Comparison of ENCODE assay signal across 27 mouse cellular contexts in genomic region chr13:12064576-12064975, GRCm38 (mm10). TPM values are rescaled to one million over a fixed set of nuclear protein-coding genes. Genes with fewer than 3 reads are reported as not detected.
A peak's percentile ranks its signal among the peaks of the same experiment; 100 is the strongest.
DNase-seq lines count a peak whose midpoint lies in the region; ATAC-seq and TF ChIP-seq lines count a peak whose summit lies in the region.
"Had no signal": no experiment of that assay in that cellular context is flagged by ENCODE, and none has a peak within 500 bp of the region (broad histone marks: within the 10 kb centered on the region; RNA-seq: fewer than 3 reads in every experiment).

No protein-coding gene starts in this region.

- peaks cover 76% of the 10 kb centered on the region for H3K4me1 ChIP-seq in heart, embryonic 12.5 days (replicated peaks)
- H3K4me1 ChIP-seq in ES-E14 (ENCODE audit: control insufficient read depth in 2 of 2, insufficient read depth in 2 of 2, low read length in 2 of 2, poor library complexity in 1 of 2): peaks cover 4 to 12% of the 10 kb centered on the region in 2 experiments; a peak in 2 of 4 replicates
- H3K4me1 ChIP-seq: embryonic facial prominence, embryonic 15.5 days; forebrain, embryonic 12.5 days; forebrain, embryonic 15.5 days; hindbrain, embryonic 12.5 days; hindbrain, embryonic 15.5 days had no signal

- H3K9ac ChIP-seq in heart, embryonic 12.5 days: peak overlapping the region; percentile 14; the same call in 1 of the 2 replicates
- H3K9ac ChIP-seq in ES-E14 (ENCODE audit: insufficient read depth, low read depth, low read length, poor library complexity, severe bottlenecking): no peak overlapping the region
- H3K9ac ChIP-seq: embryonic facial prominence, embryonic 15.5 days; forebrain, embryonic 12.5 days; forebrain, embryonic 15.5 days; hindbrain, embryonic 12.5 days; hindbrain, embryonic 15.5 days had no signal

- no peak; the same call in 1 of the 2 replicates for TF ChIP-seq CTCF in layer of hippocampus, adult 2 months (conservative IDR thresholded peaks at IDR 0.05)
- TF ChIP-seq CTCF in left cerebral cortex, adult 2 months (IDR thresholded peaks at IDR 0.05): no peak

- 82% methylated on average over 4 of the region's 4 CpGs for WGBS in heart, embryonic 12.5 days

- no peaks in the 10 kb centered on the region for H3K9me3 ChIP-seq in heart, embryonic 12.5 days (replicated peaks)
- H3K9me3 ChIP-seq in ES-E14 (ENCODE audit: control insufficient read depth, insufficient read depth, low read depth, low read length): no peaks in the 10 kb centered on the region
- H3K9me3 ChIP-seq: embryonic facial prominence, embryonic 15.5 days; forebrain, embryonic 12.5 days; forebrain, embryonic 15.5 days; heart, embryonic 10.5 days; hindbrain, embryonic 12.5 days; hindbrain, embryonic 15.5 days had no signal

- in situ Hi-C loops in ES-E14 (cut with MboI; ENCODE audit: low sequenced_read_pairs in 2 of 2, unreplicated experiment in 2 of 2): no loop called here

- no peaks in the 10 kb centered on the region for H3K27me3 ChIP-seq in heart, embryonic 12.5 days (replicated peaks)
- H3K27me3 ChIP-seq: embryonic facial prominence, embryonic 15.5 days; forebrain, embryonic 12.5 days; forebrain, embryonic 15.5 days; hindbrain, embryonic 12.5 days; hindbrain, embryonic 15.5 days had no signal

- no peak for DNase-seq in heart, adult 11 months
- DNase-seq in layer of hippocampus, adult 2 months (ENCODE audit: low spot score in 2 of 2): no peak
- no peak for DNase-seq in layer of hippocampus, adult 18-20 months (ENCODE audit: low spot score in 2 of 2)
- DNase-seq in ES-E14 (ENCODE audit: low read depth, low spot score): no peak
- no peak for DNase-seq in left cerebral cortex, adult 2 months (ENCODE audit: extremely low spot score in 1 of 2, low spot score in 2 of 2)
- DNase-seq: adrenal gland, adult 8-10 months; adrenal gland, postnatal 25 days; cerebellum, adult 11-12 months; cerebellum, adult 8-10 months; cerebellum, postnatal 10 days; cerebellum, postnatal 36 days; embryo, embryonic 11 days; gastrocnemius, postnatal 25 days; kidney, adult 2 months had no signal

- H3K4me3 ChIP-seq in heart, embryonic 12.5 days: no peak overlapping the region
- no peak overlapping the region for H3K4me3 ChIP-seq in layer of hippocampus, adult 2 months
- H3K4me3 ChIP-seq in ES-E14 (ENCODE audit: insufficient read depth in 1 of 2, low read depth in 1 of 2, low read length in 2 of 2, poor library complexity in 1 of 2, severe bottlenecking in 1 of 2): no peak overlapping the region
- H3K4me3 ChIP-seq in left cerebral cortex, adult 2 months: no peak overlapping the region
- H3K4me3 ChIP-seq: embryonic facial prominence, embryonic 15.5 days; erythroblast, embryonic 14.5 days; forebrain, embryonic 12.5 days; forebrain, embryonic 15.5 days; heart, embryonic 10.5 days; hindbrain, embryonic 12.5 days; hindbrain, embryonic 15.5 days had no signal

- no peak overlapping the region for H3K4me2 ChIP-seq in heart, embryonic 12.5 days
- H3K4me2 ChIP-seq: embryonic facial prominence, embryonic 15.5 days; forebrain, embryonic 12.5 days; forebrain, embryonic 15.5 days; hindbrain, embryonic 12.5 days; hindbrain, embryonic 15.5 days had no signal

- intact Hi-C loops in left cerebral cortex, adult 2 months (cut with DNase I): no loop called here

- peak overlapping the region; percentile 47; the same call in 1 of the 2 replicates for H3K27ac ChIP-seq in heart, embryonic 12.5 days (ENCODE audit: poor library complexity, severe bottlenecking)
- H3K27ac ChIP-seq in layer of hippocampus, adult 2 months: 0 out of 2 replicates have a peak overlapping the region, but pooled peaks have one; percentile 32
- H3K27ac ChIP-seq in ES-E14 (ENCODE audit: insufficient read depth, low read depth, low read length, poor library complexity, severe bottlenecking): no peak overlapping the region; the same call in 1 of the 2 replicates
- no peak overlapping the region for H3K27ac ChIP-seq in left cerebral cortex, adult 2 months
- H3K27ac ChIP-seq: embryonic facial prominence, embryonic 15.5 days; forebrain, embryonic 12.5 days; forebrain, embryonic 15.5 days; heart, embryonic 10.5 days; hindbrain, embryonic 12.5 days; hindbrain, embryonic 15.5 days had no signal

- no peaks in the 10 kb centered on the region for H3K36me3 ChIP-seq in heart, embryonic 12.5 days
- H3K36me3 ChIP-seq in ES-E14 (ENCODE audit: control insufficient read depth, insufficient read depth, low read length, poor library complexity, severe bottlenecking): no peaks in the 10 kb centered on the region; the same call in 1 of the 2 replicates
- H3K36me3 ChIP-seq: embryonic facial prominence, embryonic 15.5 days; forebrain, embryonic 12.5 days; forebrain, embryonic 15.5 days; hindbrain, embryonic 12.5 days; hindbrain, embryonic 15.5 days had no signal

- no peak for ATAC-seq in heart, embryonic 12.5 days (ENCODE audit: insufficient number of reproducible peaks, low FRiP score)
- ATAC-seq: activated CD4-positive, CD25-positive, alpha-beta regulatory T cell, adult 4 months; CD4-positive, CD25-positive, alpha-beta regulatory T cell, adult 4 months; forebrain, embryonic 15.5 days; intestine, postnatal 0 days had no signal

TF ChIP-seq in ES-E14, 5 proteins besides CTCF, POLR2A, EP300 and RAD21:
- TF ChIP-seq ZC3H11A (IDR thresholded peaks at IDR 0.05; ENCODE audit: borderline replicate concordance, low read depth, low read length) (no peak), ZNF384 (IDR thresholded peaks at IDR 0.05; ENCODE audit: low read depth, low read length) (peak; percentile 66; the same call in 1 of the 2 replicates)

RNA-seq across cellular contexts. Expression of gene Ryr2, which starts 42.2 kb away (rescaled TPM):
- 35.3 and 40.1 TPM in 2 replicates for polyA plus RNA-seq in heart, embryonic 12.5 days (2016; fragmentation: Nextera tagmentation; extraction: Ambion mirVana)
- total RNA-seq in layer of hippocampus, adult 2 months (2021): 100 to 1,000 TPM; 251 to 264 TPM
- total RNA-seq in layer of hippocampus, adult 18-20 months (2021): 100 to 1,000 TPM; 199 to 219 TPM
- 7.0 and 8.1 TPM in 2 replicates for total RNA-seq in ES-E14 (2012; rRNA removed)
- 100 to 1,000 TPM; 200 to 212 TPM for total RNA-seq in left cerebral cortex, adult 2 months (2021)
- total RNA-seq: hematopoietic stem cell, adult 5-6 weeks had no signal
- polyA plus RNA-seq: activated CD4-positive, CD25-positive, alpha-beta regulatory T cell, adult 4 months; C2C12; erythroblast, embryonic 14.5 days had no signal

Comparison
In these comparisons a context has a peak if more than half of its experiments do, and no peak if none do; other contexts are left out.
1. H3K27ac ChIP-seq: peak in heart, embryonic 12.5 days (single experiment) and layer of hippocampus, adult 2 months (single experiment); none in ES-E14 (single experiment) and left cerebral cortex, adult 2 months (single experiment).
2. RNA of gene Ryr2, which starts 42.2 kb away (total RNA-seq): 251 to 264 TPM in layer of hippocampus, adult 2 months, 199 to 219 TPM in layer of hippocampus, adult 18-20 months and 200 to 212 TPM in left cerebral cortex, adult 2 months; 7.0 to 8.1 TPM in ES-E14; every median in the first group is over 10 times any median in the second.